Mouse (Mus musculus): ENCODE measurements around the gene Shroom1. TPM values are rescaled to one million over a fixed set of nuclear protein-coding genes. Genes with fewer than 3 reads are reported as not detected.

Gene Shroom1
- polyA plus RNA-seq, 1 experiment from 2014 or later, result 1.3 TPM

DNA sequence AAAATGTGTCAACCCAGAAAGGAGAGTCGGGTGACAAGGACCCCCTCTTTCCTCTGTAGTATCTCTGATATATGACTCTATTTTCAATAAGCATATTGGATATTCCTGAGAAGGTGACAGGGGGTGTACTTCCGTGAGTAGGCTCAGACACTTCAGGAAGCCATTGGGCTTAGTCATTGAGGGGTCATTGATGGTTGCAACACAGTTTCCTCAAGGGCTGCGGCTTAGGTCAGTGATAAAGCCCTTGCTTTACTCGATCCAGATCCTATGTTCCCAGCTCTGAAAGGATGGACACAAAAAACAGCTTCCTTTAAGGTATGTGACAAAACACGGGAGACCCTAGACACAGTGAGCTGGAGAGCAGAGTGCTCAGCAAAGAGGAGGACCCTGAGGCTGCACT lies 46.7 kb downstream of the Shroom1 start:
- Histone ChIP-seq H3K4me2 (no peak overlapping the region), H3K9me3 (no peaks in the 10 kb centered on the region), H3K27ac (no peak overlapping the region), H3K4me1 (0 out of 2 replicates have a peak, but pooled peaks cover 4% of the 10 kb centered on the region), H3K36me3 (no peaks in the 10 kb centered on the region), H3K27me3 (replicated peaks) (no peaks in the 10 kb centered on the region), H3K4me3 (replicated peaks) (no peak overlapping the region), H3K9ac (no peak overlapping the region)
- no peak for ATAC-seq (ENCODE audit: insufficient read depth, low FRiP score, low read depth)
- 80% methylated on average over 5 of the region's 5 CpGs for WGBS

DNA sequence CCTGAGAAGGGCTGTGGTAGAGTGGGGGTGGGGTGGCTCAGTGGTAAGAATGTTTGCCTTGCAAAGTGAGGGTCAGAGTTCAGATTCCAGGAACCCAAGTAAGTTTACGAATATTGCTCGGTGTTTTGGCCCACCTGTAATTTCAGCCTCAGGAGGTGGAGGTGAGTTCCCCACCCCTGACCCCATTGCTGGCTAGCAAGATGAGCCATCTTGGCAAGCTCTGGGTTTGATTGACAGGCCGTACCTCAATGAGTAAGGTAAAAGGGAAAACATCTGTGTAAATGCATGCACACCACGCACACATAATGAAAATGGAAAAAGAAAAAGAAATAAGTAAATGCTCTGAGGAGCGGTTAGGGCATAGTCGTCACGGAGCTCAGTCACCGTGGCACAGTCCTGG lies 47.4 kb downstream of the Shroom1 start:
- WGBS, result 80% methylated on average over 8 of the region's 8 CpGs
- H3K9ac ChIP-seq, result no peak overlapping the region

DNA sequence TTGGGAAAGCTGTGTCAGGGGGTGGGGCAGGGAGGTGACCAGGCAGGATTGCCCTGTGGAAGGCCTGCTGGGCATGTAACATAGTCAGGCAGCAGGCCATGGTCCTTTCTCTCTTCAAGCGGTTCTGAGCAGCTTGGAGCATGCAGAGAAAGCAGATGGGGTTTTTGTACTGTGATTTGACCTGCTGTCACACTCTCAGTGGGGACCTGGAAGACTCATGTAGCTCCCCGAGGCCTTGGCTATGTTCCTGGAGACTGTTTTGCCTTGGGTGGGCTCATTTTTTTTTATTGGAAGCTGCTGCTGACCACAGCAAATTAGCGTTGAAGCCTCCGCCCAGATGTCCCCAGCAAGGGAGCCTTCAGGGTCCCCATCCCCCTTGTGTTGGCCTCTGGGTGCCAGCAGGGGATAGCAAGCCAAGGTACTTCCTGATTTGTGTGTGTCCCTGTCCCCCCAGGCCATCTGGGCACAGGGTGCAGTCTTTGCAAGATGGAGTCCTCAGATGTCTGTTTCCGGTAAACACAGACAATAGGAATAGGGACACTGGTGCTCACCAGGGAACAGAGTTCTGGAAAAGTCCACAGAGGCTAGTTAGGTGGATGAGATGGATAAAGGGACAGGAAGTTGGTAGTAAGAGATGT lies 48.1 kb downstream of the Shroom1 start:
- Histone ChIP-seq H3K4me2 (no peak overlapping the region), H3K9ac (no peak overlapping the region), H3K4me1 (0 out of 2 replicates have a peak, but pooled peaks cover 4% of the 10 kb centered on the region), H3K36me3 (no peaks in the 10 kb centered on the region), H3K27me3 (replicated peaks) (no peaks in the 10 kb centered on the region), H3K27ac (no peak overlapping the region), H3K9me3 (no peaks in the 10 kb centered on the region), H3K4me3 (replicated peaks) (no peak overlapping the region)
- 74% methylated on average over 5 of the region's 5 CpGs for WGBS
- ATAC-seq (ENCODE audit: insufficient read depth, low FRiP score, low read depth), result no peak

More for the DNA sequence above, 47.4 kb downstream of the Shroom1 start:
- Histone ChIP-seq H3K36me3 (no peaks in the 10 kb centered on the region), H3K27me3 (replicated peaks) (no peaks in the 10 kb centered on the region), H3K9me3 (no peaks in the 10 kb centered on the region), H3K4me1 (0 out of 2 replicates have a peak, but pooled peaks cover 4% of the 10 kb centered on the region), H3K4me2 (no peak overlapping the region), H3K4me3 (replicated peaks) (no peak overlapping the region), H3K27ac (no peak overlapping the region)
- ATAC-seq (ENCODE audit: insufficient read depth, low FRiP score, low read depth), result no peak

DNA sequence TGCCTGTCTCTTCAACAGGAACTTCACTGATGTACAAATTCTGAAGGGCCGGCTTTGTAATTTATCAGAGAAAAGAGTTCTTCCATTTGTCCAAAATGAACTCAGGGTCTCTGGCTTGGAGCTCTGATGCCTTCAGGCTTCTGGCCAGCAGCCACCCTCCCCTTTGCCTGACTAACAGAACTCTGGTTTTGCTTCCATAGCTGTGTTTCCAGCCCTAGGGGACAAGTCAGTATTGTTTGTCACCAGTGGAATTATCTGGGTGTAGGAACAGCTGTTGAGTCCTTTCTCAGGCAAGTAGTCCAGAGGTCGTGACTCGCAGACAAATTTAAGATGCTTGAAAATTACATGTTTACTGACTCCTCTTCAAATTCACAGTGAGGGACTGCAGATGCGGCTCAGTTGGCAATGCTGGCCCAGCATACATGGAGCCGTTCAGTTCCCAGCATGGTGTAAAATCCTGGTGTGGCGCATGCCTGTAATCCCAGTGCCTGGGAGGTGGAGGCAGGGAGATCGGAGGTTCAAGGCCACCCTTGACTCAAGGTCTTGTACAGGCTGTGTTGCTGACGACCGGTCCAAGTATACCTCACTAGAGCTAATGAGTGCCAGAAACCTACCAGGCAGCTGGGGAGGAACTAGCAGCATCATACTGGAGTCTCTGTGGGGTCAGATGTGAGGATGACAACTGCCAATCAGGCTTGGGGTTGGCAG lies 50.2 kb downstream of the Shroom1 start:
- H3K4me2 ChIP-seq, result no peak overlapping the region
- 83% methylated on average over 9 of the region's 9 CpGs for WGBS
- no peaks in the 10 kb centered on the region for H3K27me3 ChIP-seq (replicated peaks)
- no peak for ATAC-seq (ENCODE audit: insufficient read depth, low FRiP score, low read depth)
- H3K4me3 ChIP-seq (replicated peaks), result no peak overlapping the region
- no peaks in the 10 kb centered on the region for H3K36me3 ChIP-seq
- no peak overlapping the region for H3K27ac ChIP-seq
- H3K4me1 ChIP-seq, result no peaks in the 10 kb centered on the region
- H3K9me3 ChIP-seq, result no peaks in the 10 kb centered on the region
- no peak overlapping the region for H3K9ac ChIP-seq

DNA sequence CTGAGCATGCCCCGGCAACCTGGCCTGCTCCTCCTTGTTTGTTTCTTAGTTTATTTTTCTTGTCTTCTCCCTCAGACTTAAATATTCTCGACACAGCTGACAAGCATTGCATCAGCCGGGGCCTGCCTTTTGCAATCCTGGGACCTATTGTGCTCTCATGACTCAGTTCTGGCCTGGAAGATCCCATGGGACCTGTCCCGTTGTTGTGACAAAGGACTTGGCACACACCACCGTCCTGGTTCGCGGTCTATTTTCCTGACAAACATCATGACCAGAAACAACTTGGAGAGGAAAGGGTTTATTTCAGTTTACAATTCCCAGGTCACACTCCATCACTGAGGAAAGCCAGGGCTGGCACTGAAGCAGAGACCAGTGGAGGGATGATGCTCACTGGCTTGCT lies 51.1 kb downstream of the Shroom1 start:
- no peaks in the 10 kb centered on the region for H3K36me3 ChIP-seq
- 66% methylated on average over 7 of the region's 7 CpGs for WGBS
- no peaks in the 10 kb centered on the region for H3K4me1 ChIP-seq
- no peak for ATAC-seq (ENCODE audit: insufficient read depth, low FRiP score, low read depth)
- no peak overlapping the region for H3K4me3 ChIP-seq (replicated peaks)
- H3K27me3 ChIP-seq (replicated peaks), result no peaks in the 10 kb centered on the region
- H3K4me2 ChIP-seq, result no peak overlapping the region
- H3K27ac ChIP-seq, result no peak overlapping the region
- H3K9me3 ChIP-seq, result no peaks in the 10 kb centered on the region
- no peak overlapping the region for H3K9ac ChIP-seq

DNA sequence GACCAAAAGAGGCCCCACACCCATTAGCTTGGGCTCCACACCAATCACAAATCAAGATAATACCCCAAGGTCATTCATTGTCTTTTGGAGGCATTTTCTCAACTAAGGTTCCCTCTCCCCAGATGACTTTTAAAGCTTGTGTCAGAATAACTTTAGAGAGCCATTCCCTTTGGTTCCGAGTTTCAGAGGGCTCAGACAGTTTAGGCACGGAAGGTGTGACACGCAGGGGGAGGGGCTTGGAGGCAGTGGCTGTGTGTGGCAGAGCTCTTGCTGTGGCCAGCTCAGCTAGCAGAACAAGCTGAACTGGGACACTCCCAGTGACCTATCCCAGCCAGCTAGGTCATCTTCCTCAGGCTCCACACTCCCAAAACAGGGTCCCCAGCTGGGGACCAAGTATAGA lies 51.6 kb downstream of the Shroom1 start:
- H3K4me1 ChIP-seq, result no peaks in the 10 kb centered on the region
- WGBS, result 39% methylated on average over 3 of the region's 3 CpGs
- no peak overlapping the region for H3K4me3 ChIP-seq (replicated peaks)
- no peaks in the 10 kb centered on the region for H3K36me3 ChIP-seq
- ATAC-seq (ENCODE audit: insufficient read depth, low FRiP score, low read depth), result no peak
- H3K27ac ChIP-seq, result no peak overlapping the region
- no peaks in the 10 kb centered on the region for H3K9me3 ChIP-seq
- H3K27me3 ChIP-seq (replicated peaks), result no peaks in the 10 kb centered on the region
- H3K9ac ChIP-seq, result no peak overlapping the region
- H3K4me2 ChIP-seq, result no peak overlapping the region

DNA sequence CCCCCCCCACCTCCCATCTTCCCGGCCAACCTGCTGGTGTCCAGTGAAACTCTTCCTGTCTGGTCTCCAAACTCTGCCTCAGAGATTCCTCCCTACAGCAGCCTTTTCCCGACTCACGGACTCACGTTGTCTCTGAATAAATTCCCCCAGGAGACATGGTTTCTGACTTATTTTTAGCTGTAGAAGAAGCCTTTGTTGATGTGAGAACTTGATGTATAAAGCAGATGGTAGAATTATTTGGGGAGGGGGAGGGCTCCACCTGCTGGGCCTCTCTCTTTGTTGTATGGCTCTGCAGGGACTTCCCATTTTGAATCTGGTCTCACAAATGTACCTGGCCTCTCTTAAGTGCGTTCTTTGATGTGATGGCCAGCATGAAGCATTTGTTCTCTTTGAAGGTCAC lies 53.3 kb downstream of the Shroom1 start:
- no peak for ATAC-seq (ENCODE audit: insufficient read depth, low FRiP score, low read depth)
- Histone ChIP-seq H3K9me3 (no peaks in the 10 kb centered on the region), H3K4me1 (no peaks in the 10 kb centered on the region), H3K27me3 (replicated peaks) (no peaks in the 10 kb centered on the region), H3K4me2 (no peak overlapping the region), H3K27ac (no peak overlapping the region), H3K9ac (no peak overlapping the region), H3K4me3 (replicated peaks) (no peak overlapping the region), H3K36me3 (no peaks in the 10 kb centered on the region)
- 44% methylated on average over 5 of the region's 5 CpGs for WGBS

DNA sequence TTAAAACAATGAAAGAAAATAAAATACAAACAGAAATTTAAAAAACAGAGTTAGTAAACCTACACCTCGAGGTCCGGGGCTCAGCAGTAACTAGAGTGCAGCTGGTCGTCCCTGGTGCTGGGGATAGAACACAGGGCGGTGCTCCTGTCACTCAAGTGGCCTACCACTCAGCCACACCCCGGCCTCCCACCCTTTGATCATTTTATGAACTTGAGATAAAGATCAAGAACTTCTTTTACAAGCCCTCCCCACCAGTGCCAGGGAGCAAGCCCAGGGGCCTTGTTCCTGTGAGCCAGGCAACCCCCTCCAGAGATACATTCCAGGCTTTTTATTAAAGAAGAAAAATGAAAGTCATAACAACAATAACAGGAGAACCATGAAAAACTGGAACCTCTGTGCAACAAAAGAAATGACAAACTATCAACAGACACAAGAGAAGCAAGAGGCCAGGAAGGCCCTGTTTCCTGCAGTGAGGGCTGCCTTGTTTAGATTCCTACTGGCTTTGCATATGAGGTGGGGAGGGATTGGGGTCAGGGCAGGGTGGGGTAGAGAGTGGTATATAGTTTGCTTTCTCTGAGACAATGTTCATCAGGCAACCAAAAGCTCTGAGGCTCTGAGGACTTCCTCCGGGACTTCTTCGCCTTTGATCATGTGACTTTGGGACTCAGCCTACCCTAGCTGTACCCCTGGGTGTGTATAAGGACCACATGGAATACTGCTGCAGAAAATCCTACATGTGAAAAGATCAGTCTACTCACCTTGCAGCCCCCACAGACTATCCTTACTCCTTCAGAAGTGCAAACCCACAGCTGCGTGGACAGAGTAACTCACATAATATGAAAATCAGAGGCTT lies 60.0 kb downstream of the Shroom1 start:
- H3K36me3 ChIP-seq, result no peaks in the 10 kb centered on the region
- no peak overlapping the region for H3K4me3 ChIP-seq (replicated peaks)
- WGBS, result 53% methylated on average over 8 of the region's 8 CpGs
- no peak overlapping the region for H3K4me2 ChIP-seq
- H3K9ac ChIP-seq, result no peak overlapping the region
- H3K4me1 ChIP-seq, result peaks cover 15% of the 10 kb centered on the region
- 0 out of 2 replicates have a peak, but pooled peaks have one; percentile 41 for ATAC-seq (ENCODE audit: insufficient read depth, low FRiP score, low read depth)
- H3K9me3 ChIP-seq, result no peaks in the 10 kb centered on the region
- H3K27me3 ChIP-seq (replicated peaks), result no peaks in the 10 kb centered on the region
- no peak overlapping the region for H3K27ac ChIP-seq

Small RNA genes lying within 50 kb of the gene (microRNA-seq; reads per million reads assigned to microRNA genes)
- not detected for gene Mir6920

Other genes with a start within 250 kb of the Shroom1 start
- gene Hspa4, start 156.7 kb upstream of the Shroom1 start, polyA plus RNA-seq (2015; fragmentation: Nextera tagmentation; extraction: Ambion mirVana), result 93.4 and 96.0 TPM in 2 replicates
- gene Zcchc10, start 132.5 kb upstream of the Shroom1 start, polyA plus RNA-seq (2015; fragmentation: Nextera tagmentation; extraction: Ambion mirVana), result 17.4 and 18.1 TPM in 2 replicates
- 44.9 and 54.6 TPM in 2 replicates for gene Aff4, start 106.4 kb upstream of the Shroom1 start, polyA plus RNA-seq (2015; fragmentation: Nextera tagmentation; extraction: Ambion mirVana)
- 1.5 and 4.1 TPM in 2 replicates for gene Leap2, start 34.0 kb upstream of the Shroom1 start, polyA plus RNA-seq (2015; fragmentation: Nextera tagmentation; extraction: Ambion mirVana)
- gene Uqcrq, start 26.4 kb upstream of the Shroom1 start, polyA plus RNA-seq (2015; fragmentation: Nextera tagmentation; extraction: Ambion mirVana), result 612 and 619 TPM in 2 replicates
- gene Gdf9, start 26.2 kb upstream of the Shroom1 start, polyA plus RNA-seq (2015; fragmentation: Nextera tagmentation; extraction: Ambion mirVana), result 1.2 and 1.3 TPM in 2 replicates
- 0.14 and 0.19 TPM in 2 replicates for gene Gm10447, start 95 bp upstream of the Shroom1 start, polyA plus RNA-seq (2015; fragmentation: Nextera tagmentation; extraction: Ambion mirVana)
- not detected in 2 replicates for gene Gm9837, start 13.3 kb downstream of the Shroom1 start, polyA plus RNA-seq (2015; fragmentation: Nextera tagmentation; extraction: Ambion mirVana)
- not detected in 2 replicates for gene Gm9945, start 23.0 kb downstream of the Shroom1 start, polyA plus RNA-seq (2015; fragmentation: Nextera tagmentation; extraction: Ambion mirVana)
- 0.85 and 2.0 TPM in 2 replicates for gene Sowaha, start 23.1 kb downstream of the Shroom1 start, polyA plus RNA-seq (2015; fragmentation: Nextera tagmentation; extraction: Ambion mirVana)
- gene Sept8, start 62.1 kb downstream of the Shroom1 start, polyA plus RNA-seq (2015; fragmentation: Nextera tagmentation; extraction: Ambion mirVana), result 25.3 and 25.4 TPM in 2 replicates
- gene Kif3a, start 110.2 kb downstream of the Shroom1 start, polyA plus RNA-seq (2015; fragmentation: Nextera tagmentation; extraction: Ambion mirVana), result 51.0 and 62.6 TPM in 2 replicates
- 1.0 and 1.8 TPM in 2 replicates for gene Il4, start 161.5 kb downstream of the Shroom1 start, polyA plus RNA-seq (2015; fragmentation: Nextera tagmentation; extraction: Ambion mirVana)
- not detected in 2 replicates for gene Il13, start 177.5 kb downstream of the Shroom1 start, polyA plus RNA-seq (2015; fragmentation: Nextera tagmentation; extraction: Ambion mirVana)

Measured in stomach, embryonic 15.5 days (tissue).